Mouse (Mus musculus) MEL (cell line): ENCODE data around the gene Slc6a9. TPM values are rescaled to one million over a fixed set of nuclear protein-coding genes. Genes with fewer than 3 reads are reported as not detected.
A peak's percentile ranks its signal among the peaks of the same experiment; 100 is the strongest.

Experiments
- DNase-seq: peaks from one replicate; pipeline ENCODE4 v3.0.0; 2011; ENCODE audit warnings: low read depth, low spot score
- H3K27ac ChIP-seq: 2 replicates; pipeline ENCODE4 v1.5.1; 2012; ENCODE audit warnings: low read depth, mild to moderate bottlenecking, control low read depth, low read length, moderate library complexity; ENCODE audit not compliant: control insufficient read depth
- H3K27me3 ChIP-seq, 2 experiments: fragments of 150-350 bp in 1 of 2; sonication (generic) in 1 of 2; 2 replicates each; pipeline ENCODE4 v1.6.1; 2012; ENCODE audit warnings: low read length in 2 of 2, mild to moderate bottlenecking in 2 of 2, improper control_type of control experiment in 1 of 2, moderate library complexity in 1 of 2; ENCODE audit not compliant: insufficient read depth in 2 of 2, control insufficient read depth in 1 of 2
- H3K36me3 ChIP-seq, 2 experiments: 2 replicates each; pipeline ENCODE4 v1.6.1; 2012 to 2014; ENCODE audit warnings: low read length in 2 of 2, improper control_type of control experiment in 1 of 2, inconsistent platforms in 1 of 2, mild to moderate bottlenecking in 1 of 2; ENCODE audit not compliant: insufficient read depth in 2 of 2, control insufficient read depth in 1 of 2
- H3K4me1 ChIP-seq, 2 experiments: fragments of 150-350 bp in 1 of 2; sonication (generic) in 1 of 2; 2 replicates each; pipeline ENCODE4 v1.6.1; 2012; ENCODE audit warnings: low read length in 2 of 2, improper control_type of control experiment in 1 of 2, mild to moderate bottlenecking in 1 of 2; ENCODE audit not compliant: insufficient read depth in 2 of 2, control insufficient read depth in 1 of 2
- H3K4me3 ChIP-seq, 2 experiments: fragments of 150-350 bp in 1 of 2; sonication (generic) in 1 of 2; 2 replicates each; pipeline ENCODE4 v1.5.1; 2012; ENCODE audit warnings: low read depth in 2 of 2, low read length in 2 of 2, mild to moderate bottlenecking in 2 of 2, moderate library complexity in 2 of 2, control low read depth in 1 of 2, improper control_type of control experiment in 1 of 2; ENCODE audit not compliant: control insufficient read depth in 1 of 2, insufficient read depth in 1 of 2
- H3K79me2 ChIP-seq: 2 replicates; pipeline ENCODE4 v1.6.1; 2012; ENCODE audit warnings: mild to moderate bottlenecking, low read length, moderate library complexity; ENCODE audit not compliant: control insufficient read depth, poor library complexity, insufficient read depth
- H3K9ac ChIP-seq: 2 replicates; pipeline ENCODE4 v1.6.1; 2012; ENCODE audit warnings: low read depth, mild to moderate bottlenecking, control low read depth, low read length, moderate library complexity; ENCODE audit not compliant: control insufficient read depth, poor library complexity, severe bottlenecking
- H3K9me3 ChIP-seq: fragments of 150-350 bp; sonication (generic); replicated peaks from 2 replicates; pipeline ENCODE4 v1.6.1; 2012; ENCODE audit warnings: mild to moderate bottlenecking, low read length, improper control_type of control experiment, moderate library complexity; ENCODE audit not compliant: insufficient read depth
- CHD2 ChIP-seq: IDR thresholded peaks from 2 replicates; pipeline ENCODE4 v1.6.1; 2011; ENCODE audit warnings: low read length, improper control_type of control experiment
- E2F4 ChIP-seq: IDR thresholded peaks from 2 replicates; pipeline ENCODE4 v1.6.1; 2011; ENCODE audit warnings: low read depth, low read length, improper control_type of control experiment, borderline replicate concordance
- EP300 ChIP-seq, 2 experiments: IDR thresholded peaks; 2 replicates each; pipeline ENCODE4 v1.6.1; 2011; ENCODE audit warnings: improper control_type of control experiment in 2 of 2, low read length in 2 of 2, low read depth in 1 of 2, mild to moderate bottlenecking in 1 of 2
- ETS1 ChIP-seq: IDR thresholded peaks from 2 replicates; pipeline ENCODE4 v1.6.1; 2012; ENCODE audit warnings: low read depth, mild to moderate bottlenecking, inconsistent platforms, low read length, improper control_type of control experiment, moderate library complexity
- GABPA ChIP-seq: IDR thresholded peaks from 2 replicates; pipeline ENCODE4 v1.6.1; 2012; ENCODE audit warnings: low read depth, mild to moderate bottlenecking, inconsistent platforms, low read length, improper control_type of control experiment, moderate library complexity
- GATA1 ChIP-seq: IDR thresholded peaks from 2 replicates; pipeline ENCODE4 v1.6.1; 2011; ENCODE audit warnings: low read depth, low read length, improper control_type of control experiment
- MAZ ChIP-seq: IDR thresholded peaks from 2 replicates; pipeline ENCODE4 v1.6.1; 2012; ENCODE audit warnings: low read depth, mild to moderate bottlenecking, inconsistent platforms, low read length, improper control_type of control experiment
- MEF2A ChIP-seq: IDR thresholded peaks from 2 replicates; pipeline ENCODE4 v1.6.1; 2014; ENCODE audit warnings: low read depth, mild to moderate bottlenecking, inconsistent platforms, low read length, improper control_type of control experiment; ENCODE audit not compliant: poor library complexity, insufficient replicate concordance, severe bottlenecking; ENCODE audit errors: extremely low read depth
- NELFE ChIP-seq: IDR thresholded peaks from 2 replicates; pipeline ENCODE4 v1.6.1; 2011; ENCODE audit warnings: low read depth, low read length, improper control_type of control experiment
- POLR2A ChIP-seq, 2 experiments: IDR thresholded peaks; 2 replicates each; pipeline ENCODE4 v1.6.1; 2011 to 2012; ENCODE audit warnings: low read length in 2 of 2, mild to moderate bottlenecking in 2 of 2, control low read depth in 1 of 2, improper control_type of control experiment in 1 of 2, low read depth in 1 of 2, moderate library complexity in 1 of 2; ENCODE audit not compliant: control insufficient read depth in 1 of 2, insufficient read depth in 1 of 2, poor library complexity in 1 of 2
- SIN3A ChIP-seq: IDR thresholded peaks from 2 replicates; pipeline ENCODE4 v1.6.1; 2012; ENCODE audit warnings: low read length, improper control_type of control experiment, inconsistent platforms
- TAL1 ChIP-seq: IDR thresholded peaks from 2 replicates; pipeline ENCODE4 v1.6.1; 2012; ENCODE audit warnings: mild to moderate bottlenecking, inconsistent platforms, low read length, moderate library complexity, mixed read lengths
- TBP ChIP-seq: IDR thresholded peaks from 2 replicates; pipeline ENCODE4 v1.8.0; 2011; ENCODE audit warnings: low read depth, low read length, improper control_type of control experiment
- TCF12 ChIP-seq: IDR thresholded peaks from 2 replicates; pipeline ENCODE4 v1.6.1; 2014; ENCODE audit warnings: low read depth, mild to moderate bottlenecking, inconsistent platforms, low read length, improper control_type of control experiment, moderate library complexity
- UBTF ChIP-seq: IDR thresholded peaks from 2 replicates; pipeline ENCODE4 v1.6.1; 2012; ENCODE audit warnings: low read depth, mild to moderate bottlenecking, inconsistent platforms, low read length, improper control_type of control experiment, moderate library complexity, borderline replicate concordance; ENCODE audit not compliant: insufficient read depth
- USF1 ChIP-seq: IDR thresholded peaks from 2 replicates; pipeline ENCODE4 v1.6.1; 2014; ENCODE audit warnings: low read depth, mild to moderate bottlenecking, inconsistent platforms, low read length, improper control_type of control experiment, moderate library complexity
- polyA plus RNA-seq, 2 experiments: library from polyadenylated mRNA; stranded (reverse) in 1 of 2; unstranded in 1 of 2; fragments of >175 nt in 1 of 2; fragments of >200 nt in 1 of 2; gene quantifications; 2 replicates each; pipeline versions ENCODE4 v1.2.1 to v1.2.4; 2012; ENCODE audit warnings: low replicate concordance in 2 of 2, low read depth in 1 of 2; ENCODE audit not compliant: insufficient read length in 2 of 2, insufficient read depth in 1 of 2, missing spikeins in 1 of 2
- total RNA-seq: library from RNA; depleted of rRNA; stranded (reverse); fragments of 300-350 nt; gene quantifications from 2 replicates; pipeline ENCODE4 v1.2.3, GENCODE M21; 2012

Gene Slc6a9
- total and polyA plus RNA-seq, 3 experiments: 3.2 to 21.2 TPM; not detected in 1

GRCm38 (mm10) chr4:117916386-117916785 is 82.1 kb downstream of the Slc6a9 start:
- no peaks in the 10 kb centered on the region for H3K9me3 ChIP-seq
- H3K27me3 ChIP-seq: no peaks in the 10 kb centered on the region
- peak overlapping the region; percentile 75 for H3K9ac ChIP-seq
- TF ChIP-seq TCF12 (0 out of 2 replicates have a peak, but pooled peaks have one; percentile 6), POLR2A (IDR thresholded peaks at IDR 0.05; ENCODE audit: control insufficient read depth in 1 of 2, insufficient read depth in 1 of 2, low read depth in 1 of 2, low read length in 2 of 2, poor library complexity in 1 of 2) (0 out of 4 replicates have a peak, but pooled peaks of 1 of the 2 experiments have one; percentile 32), USF1 (0 out of 2 replicates have a peak, but pooled peaks have one; percentile 16), MAZ (no peak), EP300 (IDR thresholded peaks at IDR 0.05; ENCODE audit: low read depth in 1 of 2, low read length in 2 of 2) (peak in 1 of 2 experiments; percentile 15; a peak in 1 of 4 replicates), UBTF (no peak)
- H3K79me2 ChIP-seq: peaks cover 32% of the 10 kb centered on the region
- H3K4me1 ChIP-seq: peaks cover 14 to 40% of the 10 kb centered on the region in 2 experiments
- peaks cover 0 to 35% of the 10 kb centered on the region in 2 experiments; a peak in 2 of 4 replicates for H3K36me3 ChIP-seq
- peak overlapping the region; percentile 90 to 96 for H3K4me3 ChIP-seq
- H3K27ac ChIP-seq: peak overlapping the region; percentile 80
- peak; percentile 70 for DNase-seq

- Histone ChIP-seq H3K36me3 (peaks cover 0 to 38% of the 10 kb centered on the region in 2 experiments; a peak in 2 of 4 replicates), H3K9me3 (no peaks in the 10 kb centered on the region), H3K4me1 (peaks cover 16 to 46% of the 10 kb centered on the region in 2 experiments), H3K27me3 (no peaks in the 10 kb centered on the region), H3K4me3 (peak overlapping the region; percentile 34 to 42; a peak in 3 of 4 replicates), H3K27ac (peak overlapping the region; percentile 80), H3K79me2 (peaks cover 25% of the 10 kb centered on the region), H3K9ac (peak overlapping the region; percentile 61)
- no peak for TF ChIP-seq UBTF
- peak; percentile 47; the same call in 1 of the 2 replicates for TF ChIP-seq TAL1
- no peak for TF ChIP-seq NELFE
- no peak for TF ChIP-seq E2F4
- 0 out of 2 replicates have a peak, but pooled peaks have one; percentile 33 for TF ChIP-seq ETS1
- TF ChIP-seq SIN3A: 0 out of 2 replicates have a peak, but pooled peaks have one; percentile 29
- TF ChIP-seq TBP: peak; percentile 81
- TF ChIP-seq EP300 (IDR thresholded peaks at IDR 0.05; ENCODE audit: low read depth in 1 of 2, low read length in 2 of 2): peak in 1 of 2 experiments; percentile 50; a peak in 2 of 4 replicates
- no peak for TF ChIP-seq CHD2
- no peak for TF ChIP-seq MEF2A
- TF ChIP-seq GABPA: no peak
- peak; percentile 62 for TF ChIP-seq GATA1
- peak; percentile 76 for DNase-seq
Measured at GRCm38 (mm10) chr4:117917402-117917801, 83.1 kb downstream of the Slc6a9 start.
